Mouse (Mus musculus) heart, embryonic 14.5 days (tissue): Measurements from ENCODE around the gene Ccm2. TPM values are rescaled to one million over a fixed set of nuclear protein-coding genes. Genes with fewer than 3 reads are reported as not detected.
"Not testable (repeated sequence)": the region's sequence is repeated elsewhere in the genome, so short reads cannot be mapped to it uniquely, and the experiment has no call there.

ENCODE experiments used
- ATAC-seq: fragments of 200-750 bp; cut with Nextera tagmentation; 2 replicates; pipeline ENCODE4 v1.8.0; 2017; ENCODE audit warnings: low read depth, moderate TSS enrichment; ENCODE audit not compliant: insufficient number of reproducible peaks, insufficient read depth, low FRiP score
- H3K27ac ChIP-seq, 2 experiments: fragments of 200-500 bp in 1 of 2; fragments of 300-500 bp in 1 of 2; sonication (generic) in 1 of 2; replicated peaks in 1 of 2; 2 replicates each; pipeline ENCODE4 v1.5.1; 2012 to 2014; ENCODE audit warnings: low read depth in 2 of 2, low read length in 2 of 2, control low read depth in 1 of 2, mild to moderate bottlenecking in 1 of 2, mixed read lengths in 1 of 2; ENCODE audit not compliant: control insufficient read depth in 1 of 2, insufficient read depth in 1 of 2
- H3K27me3 ChIP-seq: fragments of 300-500 bp; sonication (generic); 2 replicates; pipeline ENCODE4 v1.6.1; 2014; ENCODE audit warnings: mild to moderate bottlenecking, low read length, control low read depth; ENCODE audit not compliant: control insufficient read depth, insufficient read depth
- H3K36me3 ChIP-seq: fragments of 300-500 bp; sonication (generic); 2 replicates; pipeline ENCODE4 v1.6.1; 2014; ENCODE audit warnings: mild to moderate bottlenecking, control low read depth, low read length, mixed read lengths; ENCODE audit not compliant: control insufficient read depth, insufficient read depth
- H3K4me1 ChIP-seq, 2 experiments: fragments of 200-500 bp in 1 of 2; fragments of 300-500 bp in 1 of 2; sonication (generic) in 1 of 2; 2 replicates each; pipeline ENCODE4 v1.6.1; 2012 to 2014; ENCODE audit warnings: low read length in 2 of 2, control low read depth in 1 of 2, mixed read lengths in 1 of 2; ENCODE audit not compliant: control insufficient read depth in 2 of 2, insufficient read depth in 2 of 2
- H3K4me2 ChIP-seq: fragments of 300-500 bp; sonication (generic); 2 replicates; pipeline ENCODE4 v1.6.1; 2014; ENCODE audit warnings: mild to moderate bottlenecking, low read length
- H3K4me3 ChIP-seq, 2 experiments: fragments of 200-500 bp in 1 of 2; fragments of 300-500 bp in 1 of 2; sonication (generic) in 1 of 2; 2 replicates each; pipeline ENCODE4 v1.5.1; 2012 to 2014; ENCODE audit warnings: low read length in 2 of 2, mild to moderate bottlenecking in 2 of 2, control low read depth in 1 of 2, low read depth in 1 of 2, moderate library complexity in 1 of 2; ENCODE audit not compliant: control insufficient read depth in 1 of 2, insufficient read depth in 1 of 2
- H3K9ac ChIP-seq: fragments of 300-500 bp; sonication (generic); 2 replicates; pipeline ENCODE4 v1.6.1; 2014; ENCODE audit warnings: mild to moderate bottlenecking, low read length
- H3K9me3 ChIP-seq: fragments of 300-500 bp; sonication (generic); 2 replicates; pipeline ENCODE4 v1.6.1; 2016; ENCODE audit warnings: low read length, control low read depth; ENCODE audit not compliant: control insufficient read depth
- WGBS: fragments of 180-500 bp; shearing (Covaris S2); extraction: QIAGEN DNeasy Blood & Tissue Kit; methylation state at CpG from one replicate; pipeline ENCODE4 v1.1.7; 2014; 5-methylcytosine and 5-hydroxymethylcytosine counted together
- polyA plus RNA-seq: library from polyadenylated mRNA; unstranded; fragments of >200 nt; fragmentation: Nextera tagmentation; extraction: Ambion mirVana; gene quantifications from 2 replicates; pipeline ENCODE4 v1.2.1, GENCODE M21; 2014

Ccm2 gene
- polyA plus RNA-seq, 1 experiment from 2014 or later, result 52.9 TPM

DNA sequence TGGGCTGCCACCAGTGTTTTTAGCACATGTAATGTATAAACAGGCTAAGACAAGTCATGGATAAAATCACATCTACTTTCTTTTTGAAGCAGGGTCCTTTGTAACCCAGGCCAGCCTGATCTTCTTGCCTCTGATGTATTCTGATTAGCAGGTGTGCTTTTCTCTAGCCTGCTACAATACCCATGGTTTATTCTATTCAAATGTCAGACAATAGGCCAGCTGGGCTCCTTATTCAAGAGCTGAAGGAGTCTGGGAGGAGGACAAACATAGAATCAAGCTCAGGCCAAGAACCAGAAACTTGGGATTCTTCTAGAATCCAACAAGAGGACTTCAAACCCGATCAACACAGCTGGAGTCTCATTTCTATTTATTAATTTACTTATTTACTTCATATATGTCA, 21.4 kb upstream of the Ccm2 start:
- Histone ChIP-seq H3K27me3 (no peaks in the 10 kb centered on the region), H3K27ac (no peak overlapping the region), H3K9ac (no peak overlapping the region), H3K4me3 (no peak overlapping the region), H3K9me3 (no peaks in the 10 kb centered on the region), H3K4me1 (peaks cover 5 to 10% of the 10 kb centered on the region in 2 experiments), H3K4me2 (no peak overlapping the region), H3K36me3 (peaks cover 35% of the 10 kb centered on the region)
- WGBS, result 97% methylated on average over 1 of the region's 1 CpGs
- no peak for ATAC-seq

GRCm38 (mm10) chr11:6526526-6527255, 20.0 kb upstream of the Ccm2 start:
- H3K4me3 ChIP-seq, result peak overlapping the region; percentile 59 to 66
- not testable (repeated sequence) for H3K9me3 ChIP-seq, ATAC-seq, H3K27me3 ChIP-seq
- peaks cover 5 to 10% of the 10 kb centered on the region in 2 experiments for H3K4me1 ChIP-seq
- H3K27ac ChIP-seq, result peak overlapping the region in 1 of 2 experiments; percentile 93; a peak in 1 of 4 replicates
- peak overlapping the region; percentile 87 for H3K9ac ChIP-seq
- 58% methylated on average over 11 of the region's 16 CpGs for WGBS
- H3K36me3 ChIP-seq, result peaks cover 35% of the 10 kb centered on the region
- H3K4me2 ChIP-seq, result peak overlapping the region; percentile 90

DNA sequence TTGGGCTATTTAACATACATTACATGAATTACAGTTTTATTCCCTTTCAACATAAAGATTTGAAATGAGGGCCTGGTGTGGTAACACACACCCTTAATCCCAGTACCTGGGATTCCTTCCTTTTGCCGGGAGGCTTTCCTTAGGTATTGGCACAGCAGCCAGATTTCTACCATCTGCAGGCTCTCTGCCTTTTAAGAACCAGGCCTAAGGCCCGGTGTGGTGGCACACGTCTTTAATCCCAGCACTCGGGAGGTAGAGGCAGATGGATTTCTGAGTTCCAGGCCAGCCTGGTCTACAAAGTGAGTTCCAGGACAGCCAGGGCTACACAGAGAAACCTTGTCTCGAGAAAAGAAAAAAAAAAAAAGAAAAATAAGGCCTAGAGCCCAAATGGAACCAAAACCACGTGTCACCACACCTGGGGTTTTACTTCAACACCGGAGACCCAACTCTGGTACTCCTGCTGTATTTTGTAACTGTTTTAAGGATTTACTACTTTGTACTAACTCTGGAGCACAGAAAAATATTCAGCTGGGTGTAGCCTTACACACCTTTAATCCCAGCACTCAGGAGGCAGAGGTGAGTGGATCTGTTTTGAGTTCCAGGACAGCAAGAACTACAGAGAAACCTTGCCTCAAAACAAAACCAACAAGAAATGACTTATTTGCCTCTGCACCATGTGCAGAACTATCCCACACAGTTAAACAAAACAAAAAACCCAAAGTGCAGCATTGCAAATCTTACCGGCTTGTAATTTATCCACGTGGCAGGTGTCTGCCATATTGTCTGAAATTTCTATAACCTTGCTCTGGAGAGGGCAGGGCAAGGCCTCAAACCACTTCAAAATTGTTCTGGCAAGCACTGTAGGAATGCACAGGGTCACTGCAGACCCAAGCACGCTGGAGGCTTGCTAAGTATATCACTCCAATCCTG, 19.2 kb upstream of the Ccm2 start:
- peak overlapping the region; percentile 87 for H3K9ac ChIP-seq
- H3K4me3 ChIP-seq, result peak overlapping the region; percentile 59 to 66
- ATAC-seq, result peak; percentile 51; the same call in 1 of the 2 replicates
- peaks cover 5 to 10% of the 10 kb centered on the region in 2 experiments for H3K4me1 ChIP-seq
- no peaks in the 10 kb centered on the region for H3K27me3 ChIP-seq
- peak overlapping the region; percentile 93 for H3K27ac ChIP-seq
- peaks cover 35% of the 10 kb centered on the region for H3K36me3 ChIP-seq
- no peaks in the 10 kb centered on the region for H3K9me3 ChIP-seq
- peak overlapping the region; percentile 90 for H3K4me2 ChIP-seq
- 20% methylated on average over 10 of the region's 10 CpGs for WGBS

GRCm38 (mm10) chr11:6528186-6529006, 18.3 kb upstream of the Ccm2 start:
- peaks cover 5 to 10% of the 10 kb centered on the region in 2 experiments for H3K4me1 ChIP-seq
- ATAC-seq, result peak; percentile 95
- H3K36me3 ChIP-seq, result peaks cover 35% of the 10 kb centered on the region
- WGBS, result under 1% methylated on average over 51 of the region's 51 CpGs
- peak overlapping the region; percentile 93 for H3K27ac ChIP-seq
- H3K9ac ChIP-seq, result peak overlapping the region; percentile 87
- H3K27me3 ChIP-seq, result no peaks in the 10 kb centered on the region
- H3K4me3 ChIP-seq, result peak overlapping the region; percentile 59 to 66
- H3K9me3 ChIP-seq, result no peaks in the 10 kb centered on the region
- H3K4me2 ChIP-seq, result peak overlapping the region; percentile 90

DNA sequence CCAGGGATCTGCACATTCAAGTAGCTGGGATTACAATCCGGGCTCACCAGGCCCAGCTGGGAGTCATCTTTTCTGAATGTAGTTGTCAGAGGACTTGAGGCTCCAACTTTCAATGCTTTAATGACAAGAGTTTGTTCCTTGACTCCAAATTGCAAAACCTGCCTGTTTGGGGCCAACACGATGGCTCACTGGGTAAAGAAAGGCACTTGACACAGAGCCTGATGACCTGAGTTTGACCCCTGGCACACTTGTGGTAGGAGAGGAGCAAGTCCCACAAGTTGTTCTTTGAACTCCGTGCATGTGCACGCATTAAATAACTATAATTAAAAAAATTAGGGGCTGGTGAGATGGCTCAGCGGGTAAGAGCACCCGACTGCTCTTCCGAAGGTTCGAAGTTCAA, 16.7 kb upstream of the Ccm2 start:
- Histone ChIP-seq H3K4me3 (no peak overlapping the region), H3K9me3 (no peaks in the 10 kb centered on the region), H3K27ac (no peak overlapping the region), H3K9ac (no peak overlapping the region), H3K4me1 (peaks cover 5 to 10% of the 10 kb centered on the region in 2 experiments), H3K36me3 (peaks cover 22% of the 10 kb centered on the region), H3K27me3 (no peaks in the 10 kb centered on the region), H3K4me2 (no peak overlapping the region)
- WGBS, result 78% methylated on average over 8 of the region's 8 CpGs
- ATAC-seq, result no peak

GRCm38 (mm10) chr11:6530746-6531145, 15.9 kb upstream of the Ccm2 start:
- Histone ChIP-seq H3K9ac (no peak overlapping the region), H3K9me3 (no peaks in the 10 kb centered on the region), H3K27ac (no peak overlapping the region), H3K27me3 (no peaks in the 10 kb centered on the region), H3K4me2 (no peak overlapping the region), H3K4me3 (no peak overlapping the region), H3K4me1 (peaks cover 5 to 10% of the 10 kb centered on the region in 2 experiments), H3K36me3 (peaks cover 14% of the 10 kb centered on the region)
- ATAC-seq, result no peak
- 80% methylated on average over 3 of the region's 3 CpGs for WGBS

GRCm38 (mm10) chr11:6544683-6545082, 2.0 kb upstream of the Ccm2 start:
- no peak overlapping the region for H3K4me3 ChIP-seq
- H3K9ac ChIP-seq, result no peak overlapping the region
- no peak for ATAC-seq
- no peaks in the 10 kb centered on the region for H3K9me3 ChIP-seq
- H3K27ac ChIP-seq, result no peak overlapping the region
- H3K36me3 ChIP-seq, result 0 out of 2 replicates have a peak, but pooled peaks cover 3% of the 10 kb centered on the region
- 70% methylated on average over 3 of the region's 3 CpGs for WGBS
- H3K4me1 ChIP-seq, result peaks cover 3 to 13% of the 10 kb centered on the region in 2 experiments
- no peak overlapping the region for H3K4me2 ChIP-seq
- H3K27me3 ChIP-seq, result no peaks in the 10 kb centered on the region
